Mouse (Mus musculus) retina, postnatal 7 days (tissue): ENCODE measurements at regions not wholly inside any gene's neighbourhood (a gene's known extent, or its start where the extent isn't known, plus 50 kb on each side); places are given as distances from the start of the nearest gene placed in this dataset.
A peak's percentile ranks its signal among the peaks of the same experiment; 100 is the strongest.

Experiments
- DNase-seq: peaks from one replicate; pipeline ENCODE4 v3.0.0-alpha.2; 2012; ENCODE audit warnings: low read depth, low spot score

DNA sequence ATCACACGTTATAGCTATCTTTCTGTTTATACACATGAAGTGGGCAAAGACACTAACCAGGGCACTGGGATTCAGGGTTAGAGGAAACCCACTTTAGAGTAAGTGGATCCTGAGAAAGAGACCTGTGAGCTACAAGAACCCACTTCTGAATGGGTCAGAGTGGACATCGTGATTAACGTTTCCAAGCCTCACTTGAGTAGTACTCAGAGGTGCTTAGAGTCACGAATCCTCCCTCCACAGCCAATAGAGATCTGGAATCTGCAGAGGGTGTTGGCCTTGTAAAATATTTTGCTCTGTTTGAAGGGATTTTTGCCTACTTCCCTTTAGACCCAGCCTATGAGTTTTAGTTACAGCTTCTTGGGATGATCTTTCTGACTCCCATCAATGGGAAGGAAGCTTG, 384.4 kb upstream of the Gm10131 start:
- DNase-seq, result no peak

DNA sequence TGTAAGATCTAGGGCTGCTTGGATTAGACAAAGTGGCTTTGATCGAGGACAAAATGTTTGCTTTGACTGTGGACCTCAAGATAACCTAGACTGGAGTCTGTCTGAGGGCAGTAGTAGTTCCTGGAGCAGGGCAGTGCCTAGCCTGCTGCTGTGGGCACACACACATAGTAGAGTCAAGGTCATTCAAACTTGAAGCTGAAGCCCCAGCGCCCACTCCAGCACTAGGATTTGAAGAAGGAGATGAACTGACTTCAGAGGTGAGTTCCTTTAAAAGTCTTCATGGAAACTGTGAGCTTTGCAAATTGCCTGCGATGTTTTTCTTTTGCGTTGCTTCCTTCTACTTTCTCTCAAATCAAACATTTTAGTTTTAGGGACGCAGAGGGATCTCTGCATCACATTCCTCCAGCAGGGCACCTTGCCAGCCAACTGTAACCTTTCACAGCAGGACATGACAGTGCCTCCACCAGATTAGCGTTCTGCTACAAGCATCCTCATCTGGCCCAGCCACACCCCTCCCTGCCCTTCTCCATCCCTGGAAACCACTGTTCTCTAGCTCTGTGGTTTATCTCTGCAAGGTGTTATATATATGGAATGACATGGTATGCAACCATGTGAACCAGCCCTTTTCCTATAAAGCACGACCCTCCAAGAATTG, 377.3 kb upstream of the Gm10131 start:
- no peak for DNase-seq

DNA sequence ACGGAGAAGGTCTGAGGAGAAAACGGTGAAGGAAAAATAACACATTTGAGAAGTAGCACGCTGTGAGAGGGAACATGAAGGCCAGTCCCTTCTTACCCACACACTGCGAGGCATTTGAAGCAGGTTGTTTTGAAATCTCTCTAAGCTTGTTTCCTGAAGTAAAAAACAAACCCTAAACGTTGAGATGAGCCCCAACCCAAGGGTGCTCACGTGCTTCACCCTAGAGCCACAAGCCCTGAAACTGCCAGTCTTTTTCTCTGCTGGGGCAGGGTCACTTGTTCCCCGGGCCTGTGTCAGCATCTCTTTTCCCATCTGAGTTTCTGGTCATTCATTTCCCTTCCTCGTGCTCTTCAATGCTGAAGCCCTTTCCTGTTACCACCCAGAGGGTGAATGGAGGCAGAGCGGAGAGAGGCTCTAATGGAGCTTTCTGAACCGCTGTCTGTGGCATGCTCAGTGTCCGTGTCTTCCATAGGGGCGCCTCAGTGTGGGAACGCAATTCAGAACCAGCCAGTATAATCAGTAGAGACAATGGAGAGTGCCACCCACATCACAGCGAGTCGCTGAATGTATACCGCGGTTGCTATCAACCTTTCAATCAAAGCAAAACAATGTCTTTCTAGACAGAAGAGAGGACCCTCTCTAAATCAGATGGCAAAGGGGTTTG, 375.0 kb upstream of the Gm10131 start:
- no peak for DNase-seq

DNA sequence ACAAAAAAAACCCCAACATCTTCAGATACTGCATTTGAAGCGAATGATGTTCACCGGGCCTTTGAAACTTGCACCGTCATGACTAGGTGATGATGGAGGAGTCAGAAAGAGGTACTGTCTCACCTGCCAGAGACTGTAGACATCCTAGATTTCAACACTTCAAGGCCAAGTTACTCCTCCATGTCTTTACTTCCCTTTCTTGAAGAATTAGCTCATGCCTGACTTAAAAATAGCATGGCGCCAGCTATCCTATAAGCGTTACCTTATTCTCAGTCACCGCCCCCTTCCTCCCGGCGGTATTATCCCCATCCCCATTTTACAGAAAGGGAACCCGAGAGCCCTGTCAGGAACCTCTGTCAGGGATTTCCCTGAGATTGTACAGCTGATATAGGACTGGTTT, 374.4 kb upstream of the Gm10131 start:
- no peak for DNase-seq

DNA sequence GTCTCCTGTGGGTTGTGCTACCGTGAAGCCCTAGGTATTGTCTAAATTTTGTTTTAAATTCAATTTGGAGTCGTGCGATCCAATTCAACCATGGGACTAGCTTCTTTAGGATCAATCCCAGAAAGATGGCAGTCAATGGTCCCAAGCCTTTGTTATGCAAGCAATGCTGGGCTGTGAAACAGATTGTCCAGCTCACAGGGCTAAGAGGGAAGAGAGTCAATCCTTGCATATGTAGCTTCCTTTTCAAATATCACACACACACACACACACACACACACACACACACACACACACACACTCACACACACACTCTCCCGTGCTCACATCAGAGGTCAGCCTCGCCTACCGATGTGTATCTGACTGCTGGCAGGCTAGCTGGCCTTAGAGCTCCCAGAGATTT, 373.8 kb upstream of the Gm10131 start:
- DNase-seq, result no peak

DNA sequence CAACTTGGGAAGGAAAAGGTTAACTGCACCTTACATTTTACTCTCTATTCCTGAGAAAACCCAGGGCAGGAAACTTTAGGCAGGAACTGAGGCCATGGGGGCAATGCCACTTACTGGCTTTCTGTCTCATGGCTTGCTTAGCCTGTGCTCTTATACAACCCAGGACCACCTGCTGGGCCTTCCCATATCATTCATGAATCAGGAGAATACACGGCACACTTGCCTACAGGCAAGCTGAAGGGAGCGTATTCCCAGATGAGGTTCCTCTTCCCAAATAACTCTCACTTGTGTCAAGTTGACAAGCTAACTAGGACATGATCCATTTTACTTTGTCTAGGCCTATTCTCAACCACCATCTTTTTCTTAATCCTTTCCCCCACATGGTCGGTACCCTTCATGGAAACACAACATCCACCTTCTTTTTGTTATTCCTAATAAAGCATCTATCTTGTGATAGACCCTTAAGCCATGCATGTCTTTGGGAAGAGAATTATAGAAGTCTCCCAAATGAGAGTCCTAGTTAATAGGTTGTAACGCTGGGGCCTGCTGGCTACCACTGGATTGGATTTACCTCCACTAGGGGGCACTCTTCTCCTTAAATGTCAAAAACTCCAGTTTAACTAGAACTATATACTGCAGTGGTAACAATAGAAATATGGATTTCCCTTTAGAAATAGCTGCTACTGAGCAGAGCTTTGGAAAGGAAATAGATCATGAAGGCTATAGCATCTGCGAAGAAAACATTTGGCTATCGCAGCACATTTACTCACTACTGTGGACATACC, 373.2 kb upstream of the Gm10131 start:
- DNase-seq, result peak; percentile 16

DNA sequence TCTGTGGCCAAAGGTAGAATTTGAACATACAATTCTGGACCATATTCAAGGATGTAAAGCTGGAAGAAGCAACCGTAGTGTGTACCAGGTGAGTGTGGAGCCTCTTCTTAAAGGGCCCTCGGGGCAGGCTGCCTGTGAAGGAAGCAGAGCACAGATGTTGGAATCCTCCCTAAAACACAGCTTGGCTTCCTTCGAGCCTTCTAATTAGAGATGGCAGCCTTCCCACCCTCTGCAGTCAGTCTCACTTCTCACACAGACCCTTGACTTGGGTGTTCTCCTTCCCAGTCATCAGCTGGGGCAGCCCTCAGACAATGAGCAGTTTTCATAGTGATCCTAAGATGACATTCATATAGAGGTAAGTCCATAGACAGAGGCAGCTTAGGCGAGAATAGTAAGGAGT, 371.7 kb upstream of the Gm10131 start:
- DNase-seq, result no peak

DNA sequence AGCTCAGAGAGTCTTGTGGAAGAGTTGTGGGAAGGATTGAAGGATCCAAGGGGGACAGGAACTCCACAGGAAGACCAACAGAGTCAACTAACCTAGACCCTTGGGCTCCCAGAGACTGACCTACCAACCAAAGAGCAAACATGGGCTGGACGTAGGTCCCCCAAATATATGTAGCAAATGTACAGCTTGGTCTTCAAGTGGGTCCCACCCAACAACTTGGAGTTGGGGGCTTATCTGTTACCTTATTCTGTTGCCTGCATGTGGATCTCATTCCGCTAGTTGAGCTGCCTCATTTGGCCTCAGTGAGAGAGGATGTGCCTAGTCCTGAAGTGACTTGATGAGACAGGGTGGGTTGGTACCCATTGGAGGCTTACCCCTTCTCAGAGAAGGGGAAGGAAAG, 371.1 kb upstream of the Gm10131 start:
- DNase-seq, result no peak

DNA sequence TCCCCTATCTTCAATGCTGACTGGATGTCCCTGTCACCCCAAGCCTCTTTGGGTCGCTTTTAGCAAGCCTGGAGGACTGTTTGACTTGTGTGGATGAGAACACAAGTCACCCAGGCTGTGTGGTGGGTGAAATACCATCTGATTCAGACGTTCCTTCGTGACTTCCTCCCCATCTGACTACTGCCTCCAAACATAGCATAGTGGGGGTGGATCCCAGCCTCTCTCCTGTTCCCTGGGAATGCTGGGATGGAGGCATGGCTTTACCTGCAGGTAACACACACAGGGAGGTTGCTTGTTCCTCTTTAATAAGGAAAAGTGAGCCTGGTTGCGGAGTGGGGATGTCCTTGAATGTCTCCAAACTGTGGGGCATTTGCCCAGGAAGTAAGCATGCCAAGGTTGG, 369.0 kb upstream of the Gm10131 start:
- DNase-seq, result no peak

DNA sequence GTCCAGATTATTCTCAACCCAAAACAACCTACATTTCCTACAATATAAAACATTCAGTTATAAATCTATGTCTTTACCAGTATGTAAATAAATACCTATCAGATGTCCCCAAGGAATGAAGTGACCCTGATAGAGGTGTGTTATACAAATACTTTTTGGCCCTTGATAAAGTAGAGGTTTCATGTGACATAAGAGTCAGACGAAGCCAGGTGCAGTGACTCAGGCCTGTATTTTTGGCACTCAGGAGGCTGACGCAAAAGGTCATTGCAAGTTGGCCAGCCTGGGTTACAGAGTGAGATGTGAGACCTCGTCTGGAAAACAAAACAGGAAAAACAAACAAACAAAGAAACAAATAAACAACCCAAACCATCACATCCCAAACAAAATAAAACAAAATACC, 367.4 kb upstream of the Gm10131 start:
- no peak for DNase-seq

DNA sequence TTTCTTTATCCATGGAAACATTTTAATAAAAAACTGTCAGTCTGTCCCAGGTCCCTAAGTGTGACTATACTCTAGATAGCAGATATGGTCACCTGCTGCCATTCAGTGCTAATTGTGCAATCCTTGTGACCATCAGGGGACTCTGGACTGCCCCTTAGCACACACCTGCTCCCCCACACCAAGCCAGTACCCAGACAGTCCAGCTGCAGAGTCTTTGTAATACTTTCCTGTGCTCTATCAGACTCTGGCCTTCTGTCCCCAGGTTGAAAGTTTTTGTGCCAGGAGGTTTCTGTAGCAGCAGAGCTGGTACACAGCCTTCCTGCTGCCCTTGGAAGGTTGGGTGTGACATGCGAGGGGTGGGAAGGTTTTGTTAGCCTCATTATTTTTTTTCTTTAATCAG, 366.9 kb upstream of the Gm10131 start:
- no peak for DNase-seq

DNA sequence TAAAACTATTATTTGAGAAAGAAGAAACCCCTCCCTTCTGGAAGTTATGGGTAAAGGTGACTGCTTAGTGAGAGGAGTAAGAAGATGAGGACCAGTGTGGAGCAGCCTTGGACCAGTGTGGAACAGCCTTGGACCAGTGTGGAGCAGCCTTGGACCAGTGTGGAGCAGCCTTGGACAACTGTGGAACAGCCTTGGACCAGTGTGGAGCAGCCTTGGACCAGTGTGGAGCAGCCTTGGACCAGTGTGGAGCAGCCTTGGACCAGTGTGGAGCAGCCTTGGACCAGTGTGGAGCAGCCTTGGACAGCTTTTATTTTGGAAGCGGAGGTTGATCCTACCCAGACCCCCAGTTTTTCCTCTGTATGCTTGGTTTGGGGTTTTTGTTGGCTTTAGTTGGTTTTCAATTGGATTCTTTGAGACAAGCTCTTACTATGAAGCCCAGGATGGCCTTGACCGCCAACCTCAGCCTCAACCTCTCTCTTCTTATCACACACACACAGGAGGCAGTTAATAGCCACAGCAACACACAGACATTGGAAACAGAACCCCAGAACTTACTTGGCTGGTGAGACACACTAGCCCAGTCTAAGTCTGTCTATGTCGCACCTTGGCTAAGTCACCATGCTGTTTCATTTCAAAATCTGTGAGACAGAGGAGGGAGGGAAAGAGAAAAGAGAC, 364.7 kb upstream of the Gm10131 start:
- DNase-seq, result no peak

DNA sequence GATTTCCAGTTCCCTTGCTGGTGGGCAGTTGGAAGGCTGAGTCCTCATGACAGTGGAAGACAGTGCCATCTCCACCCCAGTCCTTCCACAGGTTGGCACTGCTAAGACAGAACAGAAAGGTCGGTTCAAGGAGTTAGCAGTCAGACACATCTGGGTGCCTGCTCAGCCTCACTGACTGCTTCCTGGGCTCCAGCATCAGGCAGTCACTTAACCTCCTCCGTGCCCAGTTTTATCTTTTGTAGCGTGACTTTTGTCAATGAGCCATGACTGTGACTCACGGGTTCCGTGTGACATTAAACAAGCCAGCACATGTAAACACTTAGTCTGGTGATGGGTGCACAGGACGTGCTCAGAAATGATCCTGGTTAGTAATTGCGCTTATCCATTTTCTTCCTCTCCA, 363.1 kb upstream of the Gm10131 start:
- DNase-seq, result no peak

DNA sequence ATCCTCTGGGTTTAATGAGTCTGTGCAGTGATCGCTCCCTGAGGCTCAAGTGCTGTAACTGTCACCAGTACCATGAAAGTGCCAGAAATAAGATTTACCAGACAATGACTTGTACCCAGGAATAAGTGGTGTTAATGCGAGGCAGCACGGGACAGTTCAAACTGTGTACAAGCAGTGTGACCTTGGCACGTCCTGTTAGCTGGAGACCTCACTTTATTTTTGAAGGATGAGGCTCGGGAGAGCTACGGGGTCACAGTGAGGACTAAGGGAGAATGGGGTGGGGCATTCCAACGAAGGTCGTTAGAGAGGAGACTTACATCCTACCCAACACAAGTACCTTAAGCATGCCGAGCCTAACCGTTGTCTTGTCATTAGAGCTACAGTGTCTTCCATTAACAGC, 362.2 kb upstream of the Gm10131 start:
- DNase-seq, result no peak

DNA sequence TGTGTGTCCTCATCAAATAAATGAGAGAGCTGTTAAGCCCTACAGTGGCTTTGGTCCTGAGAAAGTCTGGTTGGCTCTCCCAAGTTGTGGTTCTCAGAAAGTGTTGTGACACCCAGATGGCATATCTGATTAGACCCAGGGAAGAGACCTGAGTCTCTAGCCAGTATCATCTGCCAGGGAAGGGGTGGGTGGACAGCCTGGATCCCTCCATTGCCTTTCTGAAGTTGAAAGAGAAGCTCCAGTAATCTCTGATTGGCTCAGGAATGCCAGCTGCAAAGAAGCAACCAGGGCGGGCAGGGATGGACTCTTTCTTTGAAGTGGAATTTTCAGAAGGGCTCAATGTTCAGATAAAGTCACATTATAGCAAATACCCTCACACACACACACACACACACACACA, 361.8 kb upstream of the Gm10131 start:
- no peak for DNase-seq

DNA sequence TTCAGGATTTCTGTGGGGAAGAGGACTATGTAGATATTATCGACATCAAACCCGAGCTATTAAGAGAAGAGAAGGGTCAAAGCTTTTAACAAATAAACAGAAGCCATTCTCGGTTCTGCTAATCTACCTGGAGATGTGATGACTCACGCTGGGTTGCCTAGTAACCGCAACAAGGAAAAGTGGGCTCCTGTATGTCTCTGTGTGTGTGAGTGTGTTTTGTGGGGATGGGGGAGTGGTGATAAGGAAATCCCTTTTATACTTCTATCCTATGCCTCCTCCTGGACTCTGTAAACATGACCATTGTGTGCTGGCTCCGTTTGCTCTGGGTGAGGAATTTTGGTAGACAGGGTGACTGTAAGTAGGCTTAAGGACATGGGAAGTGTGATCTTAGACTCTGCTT, 361.3 kb upstream of the Gm10131 start:
- DNase-seq, result no peak

DNA sequence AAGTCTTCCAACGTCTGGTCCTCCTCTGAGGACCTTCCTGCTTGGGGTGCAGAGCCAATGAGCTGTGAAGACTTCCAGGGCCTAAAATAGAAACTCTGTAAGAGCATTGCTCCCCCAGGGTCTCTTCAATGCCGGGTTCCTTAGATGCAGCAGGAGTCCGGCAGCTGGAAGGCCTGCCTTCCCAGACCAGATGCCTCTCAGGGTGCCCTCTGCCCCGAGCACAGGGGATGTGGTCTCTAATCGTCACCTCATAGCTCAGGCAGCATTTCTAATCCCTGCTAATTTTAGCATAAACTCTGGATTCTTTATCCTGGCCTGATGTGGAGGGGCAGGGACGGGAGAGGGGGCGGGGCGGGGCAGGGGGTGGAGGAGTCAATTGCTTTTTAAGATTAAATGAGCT, 360.9 kb upstream of the Gm10131 start:
- no peak for DNase-seq

DNA sequence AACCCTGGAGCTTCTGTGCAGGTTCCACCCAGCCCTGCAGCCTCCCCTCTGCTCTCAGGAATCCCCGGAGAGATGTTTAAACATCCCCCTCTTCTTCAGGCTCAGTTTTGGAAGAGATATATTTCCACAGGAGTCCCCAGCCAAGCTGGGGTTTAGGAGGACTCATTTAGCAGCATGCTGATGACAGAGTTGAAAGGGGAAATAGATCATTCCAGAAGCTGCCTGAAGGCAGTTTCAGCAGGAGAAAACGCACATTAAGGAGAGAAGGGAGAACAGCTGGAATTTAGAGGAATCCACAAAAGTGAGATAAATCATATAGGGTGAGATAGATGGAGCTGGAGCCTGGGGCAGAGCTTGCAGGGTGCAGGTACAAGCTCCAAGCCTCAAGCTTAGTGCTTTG, 357.6 kb upstream of the Gm10131 start:
- DNase-seq, result no peak

DNA sequence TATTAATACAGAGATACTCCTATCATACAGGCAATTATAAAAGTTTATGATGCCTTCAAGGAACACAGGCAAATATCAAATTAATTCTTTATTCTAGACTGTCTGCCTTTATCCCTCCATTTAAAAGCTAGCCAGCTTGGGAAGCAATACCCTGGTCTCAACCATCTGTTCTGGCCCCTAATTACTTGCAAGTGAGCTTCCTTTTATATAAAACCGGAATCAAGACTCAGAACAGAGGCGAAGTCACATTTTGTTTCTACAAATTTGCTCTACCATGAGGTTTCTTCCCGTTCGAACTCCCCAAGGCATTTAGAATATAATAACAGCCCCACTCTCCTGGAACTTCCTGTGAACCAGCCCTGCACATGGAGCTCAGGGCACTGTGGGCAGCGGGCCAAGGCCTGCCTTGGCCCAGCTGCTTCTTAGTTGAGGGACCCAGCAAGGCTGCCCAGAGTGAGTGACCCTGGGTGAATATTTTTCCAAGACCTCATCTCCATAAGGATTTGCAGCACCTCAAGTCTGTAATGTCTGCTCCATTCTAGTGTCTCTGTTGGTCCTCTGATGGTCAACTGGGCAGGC, 355.3 kb upstream of the Gm10131 start:
- no peak for DNase-seq

DNA sequence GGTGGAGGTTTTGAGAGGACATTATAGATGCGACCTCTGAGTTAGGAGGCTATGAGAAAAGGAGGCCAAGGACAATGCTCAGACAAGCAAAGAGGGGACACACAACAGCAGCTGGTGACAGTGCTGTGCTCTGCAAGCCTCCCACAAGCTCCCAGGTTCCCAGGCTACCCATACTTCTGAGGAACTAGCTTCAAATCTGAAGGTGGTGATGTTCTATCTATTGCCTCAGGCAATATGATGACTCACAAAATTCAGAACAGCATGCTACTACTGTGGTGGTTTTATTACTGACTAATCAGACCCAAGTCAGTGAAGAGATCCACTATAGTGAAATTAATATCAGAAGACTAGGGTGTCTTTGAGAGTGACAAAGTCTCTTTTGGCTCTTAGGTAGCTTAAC, 353.9 kb upstream of the Gm10131 start:
- DNase-seq, result no peak

DNA sequence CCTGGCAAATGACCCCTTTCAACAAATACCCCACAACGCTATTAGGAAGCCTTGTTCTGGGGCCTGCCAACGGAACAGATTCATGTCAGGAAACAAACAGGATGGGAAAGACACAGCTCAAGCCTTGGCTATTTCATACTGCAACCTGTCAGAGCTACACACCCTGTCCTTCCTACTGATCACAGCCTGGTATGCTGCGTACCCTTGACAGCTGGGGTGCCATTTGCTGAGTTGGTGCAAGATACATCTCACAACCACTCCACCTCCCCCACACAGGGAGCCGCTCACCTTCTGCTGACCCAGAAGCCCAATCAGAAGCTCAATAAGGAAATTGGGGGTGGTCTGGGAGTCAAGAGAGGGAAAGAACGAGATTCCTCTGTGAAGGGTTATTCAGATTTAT, 350.7 kb upstream of the Gm10131 start:
- DNase-seq, result no peak

DNA sequence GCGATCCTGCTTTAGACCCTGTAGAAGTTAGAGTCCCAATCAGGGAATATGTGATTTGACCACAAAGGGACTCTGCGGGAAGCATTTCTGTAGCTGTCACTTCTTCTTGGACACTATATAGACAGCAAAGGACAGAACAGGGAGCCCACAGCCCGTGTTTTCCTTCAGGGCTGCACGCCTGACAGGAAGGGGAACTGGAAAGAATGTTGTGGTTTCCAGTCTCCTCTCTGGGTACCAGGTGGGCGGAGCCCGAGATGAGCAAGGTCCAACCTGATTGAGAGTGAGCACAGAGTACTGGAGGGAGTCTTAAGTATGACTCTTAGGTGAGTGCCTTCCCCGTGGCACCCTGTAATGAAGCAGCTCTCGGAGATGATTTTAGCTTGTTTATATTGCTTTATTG, 346.8 kb upstream of the Gm10131 start:
- DNase-seq, result no peak
